Mouse (Mus musculus): ENCODE measurements around the gene Znrf2.

Znrf2 gene

GRCm38 (mm10) chr6:54816388-54817065, at the start of gene Znrf2:
Gene Znrf2 (plus strand): TSS chr6:54816916.
- DNase-seq (ENCODE audit: low spot score) = peak; percentile 90

- no peak for DNase-seq (ENCODE audit: low spot score)
Observed at GRCm38 (mm10) chr6:54767746-54768145, 49.0 kb upstream of the Znrf2 start.

- no peak for DNase-seq (ENCODE audit: low spot score)
Observed at GRCm38 (mm10) chr6:54770766-54771165, 46.0 kb upstream of the Znrf2 start.

- no peak for DNase-seq (ENCODE audit: low spot score)
Observed at GRCm38 (mm10) chr6:54771171-54771570, 45.5 kb upstream of the Znrf2 start.

GRCm38 (mm10) chr6:54772078-54772477, 44.6 kb upstream of the Znrf2 start:
- DNase-seq (ENCODE audit: low spot score) = no peak

GRCm38 (mm10) chr6:54775739-54776138, 41.0 kb upstream of the Znrf2 start:
- peak; percentile 53 for DNase-seq (ENCODE audit: low spot score)

GRCm38 (mm10) chr6:54777661-54778060, 39.1 kb upstream of the Znrf2 start:
- DNase-seq (ENCODE audit: low spot score) = no peak

GRCm38 (mm10) chr6:54779968-54780367, 36.7 kb upstream of the Znrf2 start:
- DNase-seq (ENCODE audit: low spot score) = no peak

- DNase-seq (ENCODE audit: low spot score) = no peak
Observed at GRCm38 (mm10) chr6:54780569-54781304, 36.0 kb upstream of the Znrf2 start.

GRCm38 (mm10) chr6:54781881-54782280, 34.8 kb upstream of the Znrf2 start:
- no peak for DNase-seq (ENCODE audit: low spot score)

- DNase-seq (ENCODE audit: low spot score) = no peak
Observed at GRCm38 (mm10) chr6:54785098-54785730, 31.5 kb upstream of the Znrf2 start.

GRCm38 (mm10) chr6:54786766-54787165, 29.9 kb upstream of the Znrf2 start:
- no peak for DNase-seq (ENCODE audit: low spot score)

- DNase-seq (ENCODE audit: low spot score) = no peak
Observed at GRCm38 (mm10) chr6:54788493-54788892, 28.2 kb upstream of the Znrf2 start.

- DNase-seq (ENCODE audit: low spot score) = no peak
Observed at GRCm38 (mm10) chr6:54789139-54789538, 27.6 kb upstream of the Znrf2 start.

- no peak for DNase-seq (ENCODE audit: low spot score)
Observed at GRCm38 (mm10) chr6:54790071-54790470, 26.6 kb upstream of the Znrf2 start.

- DNase-seq (ENCODE audit: low spot score) = no peak
Observed at GRCm38 (mm10) chr6:54793853-54794252, 22.9 kb upstream of the Znrf2 start.

GRCm38 (mm10) chr6:54794372-54794771, 22.3 kb upstream of the Znrf2 start:
- DNase-seq (ENCODE audit: low spot score) = no peak

GRCm38 (mm10) chr6:54794991-54795390, 21.7 kb upstream of the Znrf2 start:
- no peak for DNase-seq (ENCODE audit: low spot score)

- DNase-seq (ENCODE audit: low spot score) = no peak
Observed at GRCm38 (mm10) chr6:54795971-54796370, 20.7 kb upstream of the Znrf2 start.

GRCm38 (mm10) chr6:54802348-54802747, 14.4 kb upstream of the Znrf2 start:
- no peak for DNase-seq (ENCODE audit: low spot score)

GRCm38 (mm10) chr6:54804066-54804864, 12.5 kb upstream of the Znrf2 start:
- peak; percentile 21 for DNase-seq (ENCODE audit: low spot score)

- no peak for DNase-seq (ENCODE audit: low spot score)
Observed at GRCm38 (mm10) chr6:54805779-54806178, 10.9 kb upstream of the Znrf2 start.

Data from T-cell, adult 2 months (primary cell).